13 mouse cellular contexts compared by ENCODE assay signal in the genomic region with DNA sequence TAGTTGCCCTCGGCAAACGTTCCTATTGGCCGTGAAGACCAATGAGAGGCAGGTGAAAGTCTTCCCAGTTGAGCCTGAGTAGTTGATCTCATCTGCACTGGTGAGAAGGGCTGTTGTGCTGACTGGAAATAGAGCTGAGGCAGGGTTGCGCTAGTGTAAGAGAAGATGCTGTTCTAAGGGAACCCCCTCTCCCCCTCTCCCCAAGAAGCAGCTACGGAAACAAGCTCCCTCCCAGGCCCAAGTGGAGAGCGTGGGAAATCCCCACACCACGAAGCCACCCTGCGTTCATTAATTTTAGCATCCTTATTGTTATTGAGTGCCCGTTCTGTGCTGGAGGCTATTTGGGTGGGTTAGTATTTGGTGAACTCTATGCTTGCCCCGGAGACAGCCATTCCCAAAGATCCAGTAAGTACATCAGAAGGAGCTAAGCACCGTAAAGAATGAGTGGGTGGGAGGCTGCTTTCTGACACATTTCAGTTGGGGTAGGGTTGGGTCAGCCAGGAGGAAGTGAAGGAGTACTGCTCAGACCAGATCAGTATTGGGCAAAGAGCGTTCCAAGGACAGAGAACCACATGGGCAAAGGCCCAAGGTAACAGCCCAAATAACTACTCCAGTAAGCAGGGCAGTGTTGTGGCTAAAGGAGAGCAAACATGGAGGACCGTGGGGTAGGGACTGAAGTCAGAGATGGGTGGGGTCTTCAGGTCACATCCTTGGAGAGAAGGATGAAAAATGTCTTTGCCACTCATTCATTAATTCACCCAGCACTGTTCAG.
"Had no signal": no experiment of that assay in that cellular context is flagged by ENCODE, and none has a peak within 500 bp of the region (broad histone marks: within the 10 kb centered on the region; RNA-seq: fewer than 3 reads in every experiment).

No protein-coding gene starts in this region.

- DNase-seq: kidney, adult 8-10 months; kidney, postnatal 10 days; kidney, postnatal 4 days; left cerebral cortex, postnatal 4 days; liver, postnatal 0 days; lung, embryonic 14.5 days; retina, postnatal 1 day; right cerebral cortex, postnatal 25 days; spleen, adult 18-20 months; thymus, adult 18-20 months; thymus, postnatal 36 days had no signal

- ATAC-seq: liver, postnatal 0 days; lung, postnatal 0 days; midbrain, embryonic 16.5 days had no signal
